Mouse (Mus musculus) forebrain, postnatal 0 days (tissue): ENCODE results near the gene Serpina3m. TPM values are rescaled to one million over a fixed set of nuclear protein-coding genes. Genes with fewer than 3 reads are reported as not detected.
"Not testable (repeated sequence)": the region's sequence is repeated elsewhere in the genome, so short reads cannot be mapped to it uniquely, and the experiment has no call there.

Source experiments
- ATAC-seq: fragments of 200-750 bp; cut with Nextera tagmentation; 2 replicates; pipeline ENCODE4 v1.8.0; 2017; ENCODE audit warnings: mild to moderate bottlenecking, moderate library complexity
- DNase-seq: peaks from one replicate; pipeline ENCODE4 v3.0.0-alpha.2; 2015
- H3K27ac ChIP-seq: fragments of 300-500 bp; sonication (generic); 2 replicates; pipeline ENCODE4 v1.5.1; 2014; ENCODE audit warnings: low read depth, mild to moderate bottlenecking, antibody characterized with exemption, low read length, moderate library complexity, mixed read lengths
- H3K27me3 ChIP-seq: fragments of 300-500 bp; sonication (generic); 2 replicates; pipeline ENCODE4 v1.6.1; 2014; ENCODE audit warnings: mild to moderate bottlenecking, low read length, mixed read lengths; ENCODE audit not compliant: insufficient read depth
- H3K36me3 ChIP-seq: fragments of 300-500 bp; sonication (generic); 2 replicates; pipeline ENCODE4 v1.6.1; 2014; ENCODE audit warnings: mild to moderate bottlenecking, moderate library complexity; ENCODE audit not compliant: insufficient read depth
- H3K4me1 ChIP-seq: fragments of 300-500 bp; sonication (generic); 2 replicates; pipeline ENCODE4 v1.6.1; 2014; ENCODE audit warnings: antibody characterized with exemption; ENCODE audit not compliant: insufficient read depth
- H3K4me2 ChIP-seq: fragments of 300-500 bp; sonication (generic); 2 replicates; pipeline ENCODE4 v1.6.1; 2014; ENCODE audit warnings: low read depth, mild to moderate bottlenecking, moderate library complexity
- H3K4me3 ChIP-seq: fragments of 300-500 bp; sonication (generic); 2 replicates; pipeline ENCODE4 v1.5.1; 2014; ENCODE audit warnings: low read depth, low read length, mixed read lengths
- H3K9ac ChIP-seq: fragments of 300-500 bp; sonication (generic); 2 replicates; pipeline ENCODE4 v1.6.1; 2014; ENCODE audit warnings: mild to moderate bottlenecking
- H3K9me3 ChIP-seq: fragments of 300-500 bp; sonication (generic); 2 replicates; pipeline ENCODE4 v1.6.1; 2016; ENCODE audit warnings: low read length
- CTCF ChIP-seq: sonication (generic); IDR thresholded peaks from 2 replicates; pipeline ENCODE4 v1.5.1; 2016; ENCODE audit warnings: antibody characterized with exemption, control low read depth, low read depth
- WGBS: fragments of 180-500 bp; shearing (Covaris S2); extraction: QIAGEN DNeasy Blood & Tissue Kit; methylation state at CpG from one replicate; pipeline ENCODE4 v1.1.7; 2014; 5-methylcytosine and 5-hydroxymethylcytosine counted together
- polyA plus RNA-seq: library from polyadenylated mRNA; unstranded; fragments of >200 nt; fragmentation: Nextera tagmentation; extraction: Ambion mirVana; gene quantifications from 2 replicates; pipeline ENCODE4 v1.2.1, GENCODE M21; 2015
- total RNA-seq: library from RNA; depleted of rRNA; stranded (reverse); fragments of >200 nt; gene quantifications from 2 replicates; pipeline ENCODE4 v1.2.3, GENCODE M21; 2014

Gene Serpina3m
- total and polyA plus RNA-seq, 2 experiments from 2014 or later = not detected

DNA sequence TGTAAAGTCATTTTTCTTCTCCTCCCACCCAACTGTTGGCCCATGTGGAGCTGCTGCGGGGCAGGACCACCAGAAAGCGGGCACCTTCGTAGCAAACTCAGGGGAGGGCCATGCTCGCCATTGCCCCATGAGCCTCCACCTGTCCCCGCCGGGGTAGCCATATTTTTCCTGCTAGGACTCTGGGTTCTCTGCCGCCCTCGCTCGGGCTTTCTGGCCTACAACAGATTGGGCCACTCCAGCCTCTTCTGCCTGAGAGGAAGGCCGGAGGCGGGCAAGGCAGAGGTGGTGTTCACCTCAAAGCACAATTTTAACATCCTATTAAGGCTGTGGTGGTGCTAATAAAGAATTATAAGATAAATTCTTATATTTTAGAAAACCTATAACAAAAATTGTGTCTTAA lies 41.6 kb downstream of the Serpina3m start:
- Histone ChIP-seq H3K27me3 (no peaks in the 10 kb centered on the region), H3K9me3 (no peaks in the 10 kb centered on the region), H3K4me1 (no peaks in the 10 kb centered on the region), H3K36me3 (no peaks in the 10 kb centered on the region), H3K4me3 (no peak overlapping the region), H3K27ac (no peak overlapping the region), H3K9ac (no peak overlapping the region), H3K4me2 (no peak overlapping the region)
- no peak for DNase-seq
- no peak for ATAC-seq
- no peak for TF ChIP-seq CTCF
- 95% methylated on average over 11 of the region's 11 CpGs for WGBS

- not testable (repeated sequence) for H3K9ac ChIP-seq, H3K36me3 ChIP-seq, H3K4me2 ChIP-seq, ATAC-seq, H3K9me3 ChIP-seq, H3K4me3 ChIP-seq, H3K27me3 ChIP-seq, H3K4me1 ChIP-seq, H3K27ac ChIP-seq, DNase-seq
- WGBS = 89% methylated on average over 8 of the region's 8 CpGs
These were observed 42.9 kb downstream of the Serpina3m start for GRCm38 (mm10) chr12:104381071-104381604.

- ATAC-seq, H3K4me1 ChIP-seq, H3K9ac ChIP-seq, H3K36me3 ChIP-seq, H3K4me2 ChIP-seq, H3K27me3 ChIP-seq, DNase-seq, H3K27ac ChIP-seq, H3K4me3 ChIP-seq, H3K9me3 ChIP-seq: not testable (repeated sequence)
These were observed 47.7 kb downstream of the Serpina3m start for GRCm38 (mm10) chr12:104385987-104386386.

- H3K9me3 ChIP-seq, ATAC-seq, H3K4me2 ChIP-seq, H3K4me3 ChIP-seq, H3K4me1 ChIP-seq, H3K9ac ChIP-seq, H3K27ac ChIP-seq, H3K27me3 ChIP-seq, H3K36me3 ChIP-seq, DNase-seq: not testable (repeated sequence)
- WGBS = 71% methylated on average over 2 of the region's 2 CpGs
These were observed 48.6 kb downstream of the Serpina3m start for GRCm38 (mm10) chr12:104386878-104387277.

DNA sequence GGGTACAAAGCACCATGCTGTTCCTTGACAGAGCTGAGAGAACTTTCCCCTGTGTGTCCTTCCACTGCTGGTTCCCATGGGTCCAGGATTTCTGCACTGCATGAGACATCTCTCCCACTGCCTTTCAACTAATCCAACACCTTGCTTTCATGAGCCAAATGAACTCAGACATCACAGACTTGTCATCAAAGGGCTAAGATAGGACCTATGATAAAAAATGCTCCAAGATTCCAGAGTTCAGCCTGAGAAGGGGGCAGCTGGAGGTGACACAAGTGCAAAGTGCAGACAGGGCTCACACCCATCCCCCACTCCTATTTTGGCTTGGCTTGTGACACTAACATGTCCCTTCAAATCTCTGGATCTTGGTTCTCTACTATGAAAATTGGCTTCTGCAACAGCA lies 50.2 kb downstream of the Serpina3m start:
- TF ChIP-seq CTCF = no peak
- H3K27ac ChIP-seq = no peak overlapping the region
- H3K27me3 ChIP-seq = no peaks in the 10 kb centered on the region

GRCm38 (mm10) chr12:104391057-104391456 lies 52.8 kb downstream of the Serpina3m start:
- not testable (repeated sequence) for H3K9me3 ChIP-seq, H3K4me3 ChIP-seq, H3K4me2 ChIP-seq, H3K27ac ChIP-seq, H3K27me3 ChIP-seq, H3K4me1 ChIP-seq, H3K36me3 ChIP-seq, ATAC-seq, DNase-seq, H3K9ac ChIP-seq
- 56% methylated on average over 2 of the region's 2 CpGs for WGBS

More for the DNA sequence above, 50.2 kb downstream of the Serpina3m start:
- DNase-seq (no peak), ATAC-seq (no peak)
- Histone ChIP-seq H3K4me2 (no peak overlapping the region), H3K9ac (no peak overlapping the region), H3K9me3 (no peaks in the 10 kb centered on the region), H3K4me3 (no peak overlapping the region), H3K4me1 (no peaks in the 10 kb centered on the region), H3K36me3 (no peaks in the 10 kb centered on the region)

DNA sequence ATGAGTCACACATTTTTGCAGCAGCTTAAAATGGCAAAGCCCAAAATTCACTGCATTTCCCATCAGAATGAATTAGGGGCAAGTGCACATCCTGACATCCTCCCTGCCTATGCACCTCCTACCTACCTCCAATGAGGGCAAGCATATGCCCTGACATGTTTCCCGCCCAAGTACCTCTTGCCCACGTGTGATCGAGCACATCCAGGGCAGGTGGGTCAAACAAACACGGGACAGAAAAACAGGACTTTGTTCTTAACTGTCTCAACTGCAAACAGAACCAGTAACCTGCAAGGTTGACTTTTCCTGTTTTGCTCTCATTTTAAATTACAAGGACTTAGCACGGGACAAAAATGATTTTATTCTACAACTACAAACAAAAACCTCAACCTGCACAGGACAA lies 65.7 kb downstream of the Serpina3m start:
- H3K36me3 ChIP-seq = no peaks in the 10 kb centered on the region
- H3K9ac ChIP-seq = no peak overlapping the region
- no peak overlapping the region for H3K4me2 ChIP-seq
- H3K9me3 ChIP-seq = no peaks in the 10 kb centered on the region
- H3K4me3 ChIP-seq = no peak overlapping the region
- WGBS = 79% methylated on average over 5 of the region's 5 CpGs
- TF ChIP-seq CTCF = no peak
- no peak for ATAC-seq
- no peak overlapping the region for H3K27ac ChIP-seq
- H3K4me1 ChIP-seq = no peaks in the 10 kb centered on the region
- H3K27me3 ChIP-seq = no peaks in the 10 kb centered on the region
- no peak for DNase-seq

- Histone ChIP-seq H3K36me3 (no peaks in the 10 kb centered on the region), H3K4me2 (no peak within 1 kb of the TSS), H3K27ac (no peak within 1 kb of the TSS), H3K9ac (no peak within 1 kb of the TSS), H3K9me3 (no peaks in the 10 kb centered on the region), H3K4me1 (no peaks in the 10 kb centered on the region), H3K4me3 (no peak within 1 kb of the TSS), H3K27me3 (no peaks in the 10 kb centered on the region)
- peak; percentile 56 for ATAC-seq
- no peak for DNase-seq
- WGBS = 49% methylated on average over 4 of the region's 4 CpGs
- TF ChIP-seq CTCF = no peak
These were observed 68.2 kb downstream of the Serpina3m start, which contains the start of gene Serpina3n for GRCm38 (mm10) chr12:104406454-104406885. Gene Serpina3n, plus strand, starts transcription at chr12:104406729.
